Mouse (Mus musculus): Measurements from ENCODE around the gene Armh2.
"Not testable (repeated sequence)": the region's sequence is repeated elsewhere in the genome, so short reads cannot be mapped to it uniquely, and the experiment has no call there.

GRCm38 (mm10) chr13:24767809-24768208, 26.8 kb downstream of the Armh2 start:
- not testable (repeated sequence) for TF ChIP-seq CTCF (IDR thresholded peaks at IDR 0.05; ENCODE audit: insufficient read depth, low read length); POLR2A (IDR thresholded peaks at IDR 0.05; ENCODE audit: borderline replicate concordance, extremely low read depth, low read depth, low read length)
